Mouse (Mus musculus): ENCODE data around the gene Tshb. TPM values are rescaled to one million over a fixed set of nuclear protein-coding genes. Genes with fewer than 3 reads are reported as not detected.
A peak's percentile ranks its signal among the peaks of the same experiment; 100 is the strongest.

Gene Tshb
- total RNA-seq, 2 experiments from 2014 or later, result not detected

- no peak for DNase-seq (ENCODE audit: low spot score)
Observed at GRCm38 (mm10) chr3:102738161-102738901, 44.2 kb downstream of the Tshb start.

GRCm38 (mm10) chr3:102737106-102737505 is 45.4 kb downstream of the Tshb start:
- no peak for DNase-seq (ENCODE audit: low spot score)

- no peak for DNase-seq (ENCODE audit: low spot score)
Observed at GRCm38 (mm10) chr3:102736436-102736835, 46.1 kb downstream of the Tshb start.

- DNase-seq (ENCODE audit: low spot score), result no peak
Observed at GRCm38 (mm10) chr3:102735638-102736037, 46.9 kb downstream of the Tshb start.

GRCm38 (mm10) chr3:102735031-102735558 is 47.4 kb downstream of the Tshb start:
- peak; percentile 28 for DNase-seq (ENCODE audit: low spot score)

GRCm38 (mm10) chr3:102734313-102735030 is 48.0 kb downstream of the Tshb start, which contains the start of gene Tspan2:
Gene Tspan2 (plus strand): TSS chr3:102734529.
- DNase-seq (ENCODE audit: low spot score), result peak; percentile 50

- no peak for DNase-seq (ENCODE audit: low spot score)
Observed at GRCm38 (mm10) chr3:102733936-102734312, 48.6 kb downstream of the Tshb start.

- no peak for DNase-seq (ENCODE audit: low spot score)
Observed at GRCm38 (mm10) chr3:102733050-102733449, 49.5 kb downstream of the Tshb start.

- DNase-seq (ENCODE audit: low spot score), result no peak
Observed at GRCm38 (mm10) chr3:102732619-102733018, 49.9 kb downstream of the Tshb start.

GRCm38 (mm10) chr3:102731112-102731511 is 51.4 kb downstream of the Tshb start:
- no peak for DNase-seq (ENCODE audit: low spot score)

GRCm38 (mm10) chr3:102729416-102729815 is 53.1 kb downstream of the Tshb start:
- DNase-seq (ENCODE audit: low spot score), result no peak

Other genes starting within 250 kb of the Tshb start
- gene Tspan2, start 48.2 kb downstream of the Tshb start, total RNA-seq (2021), result 1 to 10 TPM; 5.0 to 6.4 TPM
- gene Sycp1, start 153.4 kb upstream of the Tshb start, total RNA-seq (2021), result not detected
- not detected for gene Nr1h5, start 181.4 kb upstream of the Tshb start, total RNA-seq (2021)
- 10 to 100 TPM; 33.8 to 34.3 TPM for gene Sike1, start 213.0 kb upstream of the Tshb start, total RNA-seq (2021)
- gene Csde1, start 237.7 kb upstream of the Tshb start, total RNA-seq (2021), result 1,000 to 10,000 TPM; 1,048 to 1,145 TPM